Mouse (Mus musculus) midbrain, embryonic 12.5 days (tissue): ENCODE data around the gene Lrmda. TPM values are rescaled to one million over a fixed set of nuclear protein-coding genes. Genes with fewer than 3 reads are reported as not detected.

Experiments
- ATAC-seq: fragments of 200-750 bp; cut with Nextera tagmentation; 2 replicates; pipeline ENCODE4 v1.8.0; 2017; ENCODE audit warnings: low read depth, moderate TSS enrichment, moderate library complexity; ENCODE audit not compliant: low FRiP score
- H3K27ac ChIP-seq: fragments of 300-500 bp; sonication (generic); replicated peaks from 2 replicates; pipeline ENCODE4 v1.5.1; 2016; ENCODE audit warnings: mild to moderate bottlenecking
- H3K27me3 ChIP-seq: fragments of 300-500 bp; sonication (generic); 2 replicates; pipeline ENCODE4 v1.6.1; 2016; ENCODE audit warnings: mild to moderate bottlenecking
- H3K36me3 ChIP-seq: fragments of 300-500 bp; sonication (generic); 2 replicates; pipeline ENCODE4 v1.6.1; 2016
- H3K4me1 ChIP-seq: fragments of 300-500 bp; sonication (generic); 2 replicates; pipeline ENCODE4 v1.6.1; 2016
- H3K4me2 ChIP-seq: fragments of 300-500 bp; sonication (generic); replicated peaks from 2 replicates; pipeline ENCODE4 v1.6.1; 2016; ENCODE audit warnings: mild to moderate bottlenecking, moderate library complexity
- H3K4me3 ChIP-seq: fragments of 300-500 bp; sonication (generic); 2 replicates; pipeline ENCODE4 v1.5.1; 2016; ENCODE audit warnings: mild to moderate bottlenecking
- H3K9ac ChIP-seq: fragments of 300-500 bp; sonication (generic); replicated peaks from 2 replicates; pipeline ENCODE4 v1.6.1; 2016; ENCODE audit warnings: mild to moderate bottlenecking, moderate library complexity
- H3K9me3 ChIP-seq: fragments of 300-500 bp; sonication (generic); 2 replicates; pipeline ENCODE4 v1.6.1; 2016; ENCODE audit warnings: mild to moderate bottlenecking
- WGBS: fragments of 180-500 bp; shearing (Covaris S2); methylation state at CpG from one replicate; pipeline ENCODE4 v1.1.7; 2016; 5-methylcytosine and 5-hydroxymethylcytosine counted together
- polyA plus RNA-seq: library from polyadenylated mRNA; unstranded; fragments of >200 nt; fragmentation: Nextera tagmentation; extraction: Ambion mirVana; gene quantifications from 2 replicates; pipeline ENCODE4 v1.2.1, GENCODE M21; 2016

Gene Lrmda
- polyA plus RNA-seq, 1 experiment from 2014 or later = not detected

DNA sequence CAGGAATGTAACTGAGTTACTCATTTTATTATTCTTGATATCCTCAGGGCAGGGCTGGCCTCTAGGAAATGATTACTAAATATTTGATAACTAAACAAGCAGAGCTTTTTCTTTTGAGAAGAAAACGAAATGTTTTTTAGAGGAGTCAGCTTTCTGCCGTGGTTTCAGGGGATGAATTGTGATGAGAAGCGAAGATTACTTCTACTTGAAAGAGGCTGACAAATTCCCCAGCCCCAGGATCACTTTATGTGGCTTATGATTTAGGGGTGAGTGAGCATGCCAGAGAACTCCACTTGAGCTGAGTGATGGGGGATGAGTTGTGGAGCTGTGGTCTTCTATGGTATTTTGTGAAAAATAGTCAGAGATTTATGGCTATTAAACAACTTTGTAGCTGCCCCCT, 803.4 kb downstream of the Lrmda start:
- 56% methylated on average over 3 of the region's 3 CpGs for WGBS
- peaks cover 3% of the 10 kb centered on the region; the same call in 1 of the 2 replicates for H3K27me3 ChIP-seq
- no peak overlapping the region for H3K27ac ChIP-seq
- H3K36me3 ChIP-seq = no peaks in the 10 kb centered on the region
- H3K4me3 ChIP-seq = no peak overlapping the region
- ATAC-seq = no peak
- no peak overlapping the region for H3K4me2 ChIP-seq
- H3K9ac ChIP-seq = no peak overlapping the region
- no peaks in the 10 kb centered on the region for H3K9me3 ChIP-seq
- H3K4me1 ChIP-seq = no peaks in the 10 kb centered on the region

DNA sequence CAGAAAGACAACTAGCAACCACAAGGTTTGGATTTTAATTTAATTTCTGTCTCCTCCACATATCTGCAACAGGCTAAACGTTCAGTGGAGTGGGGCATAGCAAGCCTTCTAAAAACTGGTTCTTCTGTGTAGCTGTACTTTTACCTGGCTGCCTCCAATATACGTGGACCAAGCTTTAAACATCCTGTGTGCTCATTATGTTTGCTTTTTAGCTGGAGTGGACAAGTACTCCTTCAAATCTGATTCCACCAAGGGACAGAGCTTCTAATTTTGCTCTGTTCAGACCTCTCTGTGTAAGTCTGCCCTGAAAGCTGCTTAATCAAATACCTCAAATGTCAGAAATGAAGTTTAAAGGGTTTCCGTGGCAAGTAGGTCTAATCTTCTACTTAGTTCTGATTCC, 807.3 kb downstream of the Lrmda start:
- H3K4me3 ChIP-seq = no peak overlapping the region
- no peaks in the 10 kb centered on the region for H3K9me3 ChIP-seq
- no peaks in the 10 kb centered on the region for H3K4me1 ChIP-seq
- ATAC-seq = no peak
- no peak overlapping the region for H3K4me2 ChIP-seq
- H3K9ac ChIP-seq = no peak overlapping the region
- H3K36me3 ChIP-seq = no peaks in the 10 kb centered on the region
- H3K27me3 ChIP-seq = no peaks in the 10 kb centered on the region
- H3K27ac ChIP-seq = no peak overlapping the region
- WGBS = 69% methylated on average over 3 of the region's 3 CpGs

DNA sequence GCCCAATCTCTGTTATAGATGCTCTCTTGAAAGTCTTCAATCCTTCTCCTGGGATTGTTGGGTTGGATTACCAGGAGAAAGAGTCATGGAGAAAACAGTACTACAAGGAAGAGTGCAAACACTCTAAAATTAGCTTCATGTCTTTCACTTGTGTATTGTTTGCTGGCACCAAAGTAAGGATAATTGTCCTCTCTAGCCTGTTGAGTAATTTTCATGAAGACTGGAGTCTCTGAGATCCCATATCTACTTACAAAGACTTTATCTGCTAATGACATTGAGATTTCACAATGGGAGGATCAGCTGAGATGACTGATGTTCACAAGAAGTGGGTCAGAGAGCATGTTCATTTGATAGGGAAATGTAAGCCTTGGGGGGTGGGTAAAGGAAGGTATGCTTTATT, 817.5 kb downstream of the Lrmda start:
- H3K4me1 ChIP-seq = no peaks in the 10 kb centered on the region
- no peaks in the 10 kb centered on the region for H3K27me3 ChIP-seq
- H3K4me3 ChIP-seq = no peak overlapping the region
- H3K9ac ChIP-seq = no peak overlapping the region
- H3K4me2 ChIP-seq = no peak overlapping the region
- no peaks in the 10 kb centered on the region for H3K9me3 ChIP-seq
- no peak overlapping the region for H3K27ac ChIP-seq
- no peaks in the 10 kb centered on the region for H3K36me3 ChIP-seq
- ATAC-seq = no peak

DNA sequence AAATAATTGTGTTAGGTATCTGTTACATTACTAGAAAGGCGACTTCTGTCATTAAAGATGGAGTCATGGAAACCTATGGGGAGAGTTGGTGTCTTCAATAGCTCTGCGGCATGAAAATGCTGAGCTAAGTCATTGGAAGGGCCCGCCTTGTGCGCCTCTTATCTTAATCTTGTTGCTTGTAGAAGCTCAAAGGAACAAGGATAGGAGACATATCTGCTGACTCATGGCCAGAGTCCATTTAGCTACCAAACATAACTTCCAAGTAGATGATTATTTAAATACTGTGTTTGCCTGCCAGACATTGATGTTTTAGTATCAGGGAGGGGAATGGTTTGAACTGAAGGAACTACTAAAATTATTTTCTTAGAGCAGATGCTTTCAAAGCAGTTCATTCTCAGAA, 821.6 kb downstream of the Lrmda start:
- WGBS = 94% methylated on average over 4 of the region's 4 CpGs
- Histone ChIP-seq H3K27ac (no peak overlapping the region), H3K27me3 (no peaks in the 10 kb centered on the region; the same call in 1 of the 2 replicates), H3K36me3 (no peaks in the 10 kb centered on the region), H3K9me3 (no peaks in the 10 kb centered on the region), H3K4me1 (no peaks in the 10 kb centered on the region), H3K4me2 (no peak overlapping the region), H3K4me3 (no peak overlapping the region), H3K9ac (no peak overlapping the region)
- ATAC-seq = no peak

DNA sequence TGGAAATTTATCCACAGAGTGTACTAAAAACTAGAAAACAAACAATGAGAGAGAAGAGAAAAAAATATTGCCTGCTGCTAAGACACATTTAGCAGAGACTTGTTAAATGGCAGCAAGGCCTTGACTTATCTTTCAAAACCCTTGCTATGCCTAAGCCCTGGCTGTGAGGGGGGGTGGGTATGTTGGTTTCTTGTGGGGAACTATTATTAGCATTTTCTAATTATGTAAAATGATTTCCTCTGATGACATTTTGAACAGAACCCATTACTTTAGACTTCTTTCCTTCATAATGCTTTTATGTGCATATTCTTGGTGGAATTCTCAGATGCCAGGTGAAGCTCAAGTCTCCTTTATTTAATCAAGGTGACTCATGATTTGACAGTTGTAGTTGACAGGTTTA, 824.5 kb downstream of the Lrmda start:
- Histone ChIP-seq H3K4me2 (no peak overlapping the region), H3K4me3 (no peak overlapping the region), H3K9ac (no peak overlapping the region), H3K36me3 (no peaks in the 10 kb centered on the region), H3K27me3 (no peaks in the 10 kb centered on the region; the same call in 1 of the 2 replicates), H3K9me3 (no peaks in the 10 kb centered on the region), H3K27ac (no peak overlapping the region), H3K4me1 (0 out of 2 replicates have a peak, but pooled peaks cover 2% of the 10 kb centered on the region)
- ATAC-seq = no peak

DNA sequence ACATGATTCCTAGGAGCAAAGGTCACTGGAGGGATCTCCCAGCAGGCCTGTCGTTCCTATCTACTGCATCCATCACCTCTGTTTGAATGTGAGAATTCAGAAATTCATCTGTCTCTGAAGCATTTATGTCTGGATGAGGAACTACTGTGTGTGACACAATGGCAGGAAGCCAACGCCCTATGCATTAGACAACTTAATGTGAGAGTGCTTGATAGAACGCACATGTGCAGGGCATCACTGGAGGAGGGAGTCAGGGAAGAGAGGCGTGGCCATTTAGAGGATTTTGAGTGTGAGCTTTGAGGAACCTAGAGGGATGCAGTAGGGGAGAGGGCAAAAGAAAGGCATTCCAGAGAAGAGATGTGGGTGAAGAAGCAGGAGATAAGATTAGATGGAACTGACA, 825.9 kb downstream of the Lrmda start:
- Histone ChIP-seq H3K4me2 (no peak overlapping the region), H3K4me3 (no peak overlapping the region), H3K27ac (no peak overlapping the region), H3K27me3 (no peaks in the 10 kb centered on the region; the same call in 1 of the 2 replicates), H3K36me3 (no peaks in the 10 kb centered on the region), H3K4me1 (0 out of 2 replicates have a peak, but pooled peaks cover 6% of the 10 kb centered on the region), H3K9ac (no peak overlapping the region), H3K9me3 (no peaks in the 10 kb centered on the region)
- 84% methylated on average over 4 of the region's 4 CpGs for WGBS
- no peak for ATAC-seq

DNA sequence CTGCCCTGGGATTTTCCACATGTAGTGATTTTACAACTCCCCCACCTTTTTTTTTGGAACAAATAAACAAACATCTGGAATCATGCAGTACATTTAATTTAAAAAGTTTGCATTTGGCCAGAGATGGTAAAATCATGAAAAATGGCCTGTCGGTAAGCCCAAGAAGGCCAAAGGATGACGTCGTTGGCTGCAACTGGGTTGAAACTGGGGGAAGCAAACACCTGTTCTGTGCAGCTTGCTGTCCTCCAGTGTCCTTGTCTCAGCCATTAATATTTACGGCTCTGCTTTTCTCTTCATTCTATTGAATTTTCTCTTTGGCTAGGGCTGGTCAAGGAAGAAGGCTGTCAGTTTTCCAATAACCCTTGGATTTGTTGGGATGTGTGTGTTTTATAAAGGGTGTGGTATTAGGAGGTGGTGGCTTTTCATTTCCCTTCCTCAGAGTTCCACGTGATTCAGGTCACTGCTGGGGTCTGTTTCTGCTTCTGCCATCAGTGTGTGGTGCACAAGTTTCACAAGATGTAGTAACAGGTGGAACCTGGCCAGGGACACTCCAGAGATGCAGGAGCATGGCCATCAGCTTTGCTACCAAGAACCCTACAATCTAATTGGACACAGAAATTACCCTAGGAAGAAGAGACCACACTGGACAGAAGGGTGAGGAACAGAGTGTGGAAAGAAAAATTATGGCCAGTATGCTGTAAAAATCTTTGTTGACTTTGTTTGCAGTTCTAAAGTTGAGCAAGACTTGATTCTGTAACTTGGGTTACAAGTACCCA, 827.7 kb downstream of the Lrmda start:
- no peak for ATAC-seq
- Histone ChIP-seq H3K9me3 (no peaks in the 10 kb centered on the region), H3K9ac (no peak overlapping the region), H3K4me3 (no peak overlapping the region), H3K27ac (no peak overlapping the region), H3K27me3 (no peaks in the 10 kb centered on the region; the same call in 1 of the 2 replicates), H3K4me2 (no peak overlapping the region), H3K36me3 (no peaks in the 10 kb centered on the region), H3K4me1 (0 out of 2 replicates have a peak, but pooled peaks cover 6% of the 10 kb centered on the region)
- WGBS = 86% methylated on average over 5 of the region's 5 CpGs

DNA sequence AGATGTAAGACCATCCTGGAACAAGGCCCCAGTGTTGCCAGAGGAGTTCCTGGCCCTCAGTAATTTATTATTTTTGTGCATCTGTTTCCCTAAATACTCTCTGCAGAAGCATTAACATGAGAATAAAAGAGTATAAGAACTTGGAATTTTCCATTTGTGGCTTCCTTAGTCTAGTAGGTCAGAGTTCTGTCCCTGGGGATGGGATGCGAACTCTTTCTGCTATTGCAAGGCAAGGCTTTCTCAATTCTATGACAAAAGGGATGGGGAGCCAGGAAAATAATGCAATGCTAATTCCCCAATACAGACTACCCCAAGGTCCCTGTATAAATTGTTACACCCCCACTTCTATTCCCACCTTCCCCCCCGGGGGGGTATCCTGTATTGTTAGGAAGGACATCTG, 829.6 kb downstream of the Lrmda start:
- H3K4me2 ChIP-seq = no peak overlapping the region
- no peaks in the 10 kb centered on the region for H3K36me3 ChIP-seq
- 0 out of 2 replicates have a peak, but pooled peaks cover 6% of the 10 kb centered on the region for H3K4me1 ChIP-seq
- no peak overlapping the region for H3K4me3 ChIP-seq
- 70% methylated on average over 2 of the region's 2 CpGs for WGBS
- H3K9me3 ChIP-seq = no peaks in the 10 kb centered on the region
- H3K27me3 ChIP-seq = no peaks in the 10 kb centered on the region; the same call in 1 of the 2 replicates
- no peak overlapping the region for H3K9ac ChIP-seq
- no peak overlapping the region for H3K27ac ChIP-seq
- no peak for ATAC-seq

DNA sequence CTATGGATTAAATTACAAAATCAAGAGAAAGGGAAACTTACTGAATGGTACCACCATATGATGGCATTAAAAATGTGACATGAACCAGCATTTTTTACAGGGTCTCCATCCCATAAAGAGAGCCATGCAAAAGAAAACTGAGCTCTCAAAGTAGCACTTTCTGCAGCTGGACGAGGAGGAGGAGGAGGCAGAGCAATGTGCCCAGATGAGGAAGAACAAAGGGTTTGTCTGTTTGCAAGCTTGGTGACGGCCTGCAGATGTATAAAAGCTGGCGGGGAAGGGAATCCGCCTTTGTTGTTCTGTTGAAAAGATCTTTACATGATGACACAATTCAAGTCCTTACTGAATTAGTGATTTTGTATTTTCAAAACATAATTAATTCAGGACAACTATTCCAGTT, 841.1 kb downstream of the Lrmda start:
- WGBS = 36% methylated on average over 4 of the region's 4 CpGs
- Histone ChIP-seq H3K36me3 (no peaks in the 10 kb centered on the region), H3K27ac (no peak overlapping the region), H3K4me3 (no peak overlapping the region), H3K27me3 (0 out of 2 replicates have a peak, but pooled peaks cover 5% of the 10 kb centered on the region), H3K9ac (no peak overlapping the region), H3K4me2 (no peak overlapping the region), H3K9me3 (no peaks in the 10 kb centered on the region), H3K4me1 (peaks cover 5% of the 10 kb centered on the region)
- ATAC-seq = no peak

DNA sequence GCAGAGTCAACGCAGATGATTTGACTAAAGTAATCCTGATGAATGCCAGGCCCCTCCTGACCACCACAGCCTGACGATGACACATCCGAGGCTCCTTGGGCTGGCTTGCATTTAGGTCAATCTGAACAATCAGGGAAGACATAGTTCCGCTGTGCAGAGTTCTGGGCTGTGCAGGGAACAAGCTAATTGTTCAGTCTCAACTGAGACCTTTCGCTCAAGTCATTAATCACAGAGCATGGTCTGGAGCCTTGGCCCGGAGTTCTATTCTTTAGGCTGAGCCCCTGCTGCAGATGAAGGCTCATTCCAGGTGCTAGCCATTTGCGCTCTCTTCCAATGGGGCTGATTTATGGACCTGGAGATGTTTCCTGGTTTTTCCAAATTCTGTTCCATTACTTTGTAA, 844.6 kb downstream of the Lrmda start:
- Histone ChIP-seq H3K27ac (no peak overlapping the region), H3K36me3 (no peaks in the 10 kb centered on the region), H3K9me3 (no peaks in the 10 kb centered on the region), H3K9ac (no peak overlapping the region), H3K4me2 (no peak overlapping the region), H3K27me3 (0 out of 2 replicates have a peak, but pooled peaks cover 5% of the 10 kb centered on the region), H3K4me1 (peaks cover 3% of the 10 kb centered on the region), H3K4me3 (no peak overlapping the region)
- no peak for ATAC-seq
- 74% methylated on average over 7 of the region's 7 CpGs for WGBS

DNA sequence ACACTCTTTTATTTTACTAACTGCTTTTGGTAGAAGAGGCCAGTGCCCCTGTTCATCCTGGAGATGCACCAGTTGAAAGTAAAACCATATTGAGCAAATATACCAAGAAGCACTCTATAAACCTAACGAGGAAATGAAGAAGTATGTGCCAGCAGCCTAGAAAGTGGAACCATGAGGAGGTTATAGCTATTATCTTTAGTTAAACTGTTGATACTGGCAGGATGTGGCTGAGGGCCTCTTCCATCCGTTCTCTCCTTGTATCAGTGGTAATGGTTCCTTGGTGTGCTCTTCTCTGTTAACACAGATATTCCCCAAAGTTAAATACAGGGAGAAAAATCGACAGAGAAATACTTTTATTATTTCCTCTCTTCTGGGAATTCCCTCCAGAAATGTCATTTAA, 855.1 kb downstream of the Lrmda start:
- no peak for ATAC-seq
- no peak overlapping the region for H3K9ac ChIP-seq
- 88% methylated on average over 3 of the region's 3 CpGs for WGBS

DNA sequence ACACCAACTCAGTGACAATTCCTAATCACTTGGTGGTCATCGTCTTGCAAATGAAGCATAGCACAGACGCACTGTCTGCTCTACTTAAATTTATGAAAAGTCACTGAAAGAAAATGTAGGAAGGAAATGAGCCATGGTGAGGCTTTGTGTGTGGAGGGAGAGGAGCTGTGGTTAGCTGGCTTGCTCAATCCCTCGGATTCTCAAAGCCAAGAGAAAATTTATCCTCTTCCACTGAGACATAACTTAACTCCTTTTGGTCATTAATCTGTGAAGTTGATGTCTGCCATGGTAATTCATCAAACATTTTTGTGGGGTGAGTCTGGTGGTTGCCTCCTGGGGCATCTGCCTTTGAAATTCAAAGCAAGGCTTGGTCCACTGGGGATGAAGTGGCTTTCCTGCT, 867.7 kb downstream of the Lrmda start:
- H3K9ac ChIP-seq = no peak overlapping the region
- WGBS = 75% methylated on average over 3 of the region's 3 CpGs
- H3K4me3 ChIP-seq = no peak overlapping the region
- H3K27me3 ChIP-seq = no peaks in the 10 kb centered on the region
- no peak overlapping the region for H3K27ac ChIP-seq
- no peaks in the 10 kb centered on the region for H3K4me1 ChIP-seq
- no peak overlapping the region for H3K4me2 ChIP-seq
- H3K9me3 ChIP-seq = no peaks in the 10 kb centered on the region
- no peaks in the 10 kb centered on the region for H3K36me3 ChIP-seq
- no peak for ATAC-seq

More for the DNA sequence above, 855.1 kb downstream of the Lrmda start:
- no peaks in the 10 kb centered on the region for H3K4me1 ChIP-seq
- H3K27me3 ChIP-seq = no peaks in the 10 kb centered on the region
- no peak overlapping the region for H3K4me2 ChIP-seq
- H3K36me3 ChIP-seq = no peaks in the 10 kb centered on the region
- no peak overlapping the region for H3K4me3 ChIP-seq
- H3K27ac ChIP-seq = no peak overlapping the region
- H3K9me3 ChIP-seq = no peaks in the 10 kb centered on the region

DNA sequence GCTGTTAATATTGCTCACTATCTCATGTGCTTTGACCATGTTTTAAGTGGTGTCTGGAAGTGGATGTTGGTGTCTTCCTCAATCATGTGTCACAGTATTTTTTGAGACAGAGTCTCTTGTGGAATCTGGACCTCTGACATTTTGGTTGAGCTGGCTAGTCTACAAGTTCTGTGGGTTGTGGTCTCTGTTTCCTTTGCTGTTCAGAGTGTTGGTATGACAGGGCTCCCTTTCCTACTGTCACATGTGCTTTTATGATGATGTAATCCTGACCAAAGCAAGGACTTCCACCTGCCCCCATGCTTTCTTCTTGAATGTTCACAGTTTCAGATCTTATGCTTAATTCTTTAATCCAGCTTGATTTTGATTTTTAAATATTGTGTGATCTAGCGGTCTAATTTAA, 879.8 kb downstream of the Lrmda start:
- no peaks in the 10 kb centered on the region for H3K4me1 ChIP-seq
- no peak overlapping the region for H3K9ac ChIP-seq
- no peaks in the 10 kb centered on the region for H3K36me3 ChIP-seq
- no peak overlapping the region for H3K27ac ChIP-seq
- no peaks in the 10 kb centered on the region for H3K27me3 ChIP-seq
- H3K4me2 ChIP-seq = no peak overlapping the region
- 97% methylated on average over 1 of the region's 1 CpGs for WGBS
- ATAC-seq = no peak
- H3K9me3 ChIP-seq = no peaks in the 10 kb centered on the region
- no peak overlapping the region for H3K4me3 ChIP-seq
